Mouse (Mus musculus) limb, embryonic 12.5 days (tissue): ENCODE data around the gene Eif4enif1. TPM values are rescaled to one million over a fixed set of nuclear protein-coding genes. Genes with fewer than 3 reads are reported as not detected.
"Not testable (repeated sequence)": the region's sequence is repeated elsewhere in the genome, so short reads cannot be mapped to it uniquely, and the experiment has no call there.

Experiments
- ATAC-seq: fragments of 200-750 bp; cut with Nextera tagmentation; 2 replicates; pipeline ENCODE4 v1.8.0; 2017; ENCODE audit warnings: low read depth, moderate TSS enrichment; ENCODE audit not compliant: insufficient number of reproducible peaks, insufficient read depth, low FRiP score, low TSS enrichment
- H3K27ac ChIP-seq: fragments of 300-500 bp; sonication (generic); 2 replicates; pipeline ENCODE4 v1.5.1; 2016; ENCODE audit warnings: mild to moderate bottlenecking, moderate library complexity
- H3K27me3 ChIP-seq: fragments of 300-500 bp; sonication (generic); 2 replicates; pipeline ENCODE4 v1.6.1; 2016; ENCODE audit warnings: mild to moderate bottlenecking, moderate library complexity
- H3K36me3 ChIP-seq: fragments of 300-500 bp; sonication (generic); 2 replicates; pipeline ENCODE4 v1.6.1; 2016; ENCODE audit warnings: mild to moderate bottlenecking, moderate library complexity
- H3K4me1 ChIP-seq: fragments of 300-500 bp; sonication (generic); replicated peaks from 2 replicates; pipeline ENCODE4 v1.6.1; 2016
- H3K4me2 ChIP-seq: fragments of 300-500 bp; sonication (generic); 2 replicates; pipeline ENCODE4 v1.6.1; 2016; ENCODE audit warnings: mild to moderate bottlenecking, moderate library complexity
- H3K4me3 ChIP-seq: fragments of 300-500 bp; sonication (generic); replicated peaks from 2 replicates; pipeline ENCODE4 v1.5.1; 2016; ENCODE audit warnings: mild to moderate bottlenecking
- H3K9ac ChIP-seq: fragments of 300-500 bp; sonication (generic); replicated peaks from 2 replicates; pipeline ENCODE4 v1.6.1; 2016; ENCODE audit warnings: mild to moderate bottlenecking, moderate library complexity
- H3K9me3 ChIP-seq: fragments of 300-500 bp; sonication (generic); 2 replicates; pipeline ENCODE4 v1.6.1; 2016; ENCODE audit warnings: mild to moderate bottlenecking, moderate library complexity
- WGBS: fragments of 180-500 bp; shearing (Covaris S2); methylation state at CpG from one replicate; pipeline ENCODE4 v1.1.7; 2016; 5-methylcytosine and 5-hydroxymethylcytosine counted together
- polyA plus RNA-seq: library from polyadenylated mRNA; unstranded; fragments of >200 nt; fragmentation: Nextera tagmentation; extraction: Ambion mirVana; gene quantifications from 2 replicates; pipeline ENCODE4 v1.2.1, GENCODE M21; 2016

Gene Eif4enif1
- polyA plus RNA-seq, 1 experiment from 2014 or later, result 80.7 TPM

GRCm38 (mm10) chr11:3167129-3167528 lies 35.1 kb upstream of the Eif4enif1 start:
- not testable (repeated sequence) for ATAC-seq, H3K36me3 ChIP-seq, H3K9ac ChIP-seq, H3K4me3 ChIP-seq, H3K27me3 ChIP-seq, H3K4me1 ChIP-seq, H3K4me2 ChIP-seq, H3K27ac ChIP-seq
- peaks cover 24% of the 10 kb centered on the region for H3K9me3 ChIP-seq
- 91% methylated on average over 4 of the region's 4 CpGs for WGBS

GRCm38 (mm10) chr11:3167571-3168001 lies 34.6 kb upstream of the Eif4enif1 start:
- not testable (repeated sequence) for H3K4me1 ChIP-seq, ATAC-seq, H3K4me2 ChIP-seq, H3K27ac ChIP-seq, H3K27me3 ChIP-seq, H3K36me3 ChIP-seq, H3K9ac ChIP-seq, H3K4me3 ChIP-seq
- 72% methylated on average over 4 of the region's 4 CpGs for WGBS
- H3K9me3 ChIP-seq, result peaks cover 19% of the 10 kb centered on the region

GRCm38 (mm10) chr11:3169042-3169441 lies 33.1 kb upstream of the Eif4enif1 start:
- WGBS, result 80% methylated on average over 2 of the region's 2 CpGs
- H3K9me3 ChIP-seq, result peaks cover 26% of the 10 kb centered on the region
- H3K9ac ChIP-seq, H3K27me3 ChIP-seq, H3K36me3 ChIP-seq, H3K27ac ChIP-seq, H3K4me3 ChIP-seq, H3K4me2 ChIP-seq, H3K4me1 ChIP-seq: not testable (repeated sequence)
- ATAC-seq, result peak; percentile 72

GRCm38 (mm10) chr11:3171931-3172330 lies 30.3 kb upstream of the Eif4enif1 start:
- H3K4me3 ChIP-seq, H3K27me3 ChIP-seq, H3K36me3 ChIP-seq, H3K9ac ChIP-seq, ATAC-seq, H3K4me1 ChIP-seq, H3K4me2 ChIP-seq, H3K27ac ChIP-seq: not testable (repeated sequence)
- 64% methylated on average over 1 of the region's 1 CpGs for WGBS
- peaks cover 23% of the 10 kb centered on the region for H3K9me3 ChIP-seq

GRCm38 (mm10) chr11:3172526-3172925 lies 29.7 kb upstream of the Eif4enif1 start:
- H3K9ac ChIP-seq, ATAC-seq, H3K36me3 ChIP-seq, H3K4me3 ChIP-seq, H3K27me3 ChIP-seq, H3K4me1 ChIP-seq, H3K4me2 ChIP-seq, H3K27ac ChIP-seq: not testable (repeated sequence)
- 62% methylated on average over 5 of the region's 6 CpGs for WGBS
- peaks cover 20% of the 10 kb centered on the region for H3K9me3 ChIP-seq

- H3K27me3 ChIP-seq, H3K4me1 ChIP-seq, H3K27ac ChIP-seq, H3K9ac ChIP-seq, H3K36me3 ChIP-seq, H3K4me2 ChIP-seq, H3K4me3 ChIP-seq: not testable (repeated sequence)
- 84% methylated on average over 11 of the region's 11 CpGs for WGBS
- peak; percentile 48 for ATAC-seq
- peaks cover 15% of the 10 kb centered on the region for H3K9me3 ChIP-seq
Measured at GRCm38 (mm10) chr11:3173425-3174318, 28.5 kb upstream of the Eif4enif1 start.

- not testable (repeated sequence) for H3K27me3 ChIP-seq, H3K9ac ChIP-seq, H3K4me1 ChIP-seq, ATAC-seq, H3K27ac ChIP-seq, H3K36me3 ChIP-seq, H3K4me2 ChIP-seq, H3K4me3 ChIP-seq
- peaks cover 12% of the 10 kb centered on the region for H3K9me3 ChIP-seq
- WGBS, result 86% methylated on average over 6 of the region's 6 CpGs
Measured at GRCm38 (mm10) chr11:3178968-3179725, 23.0 kb upstream of the Eif4enif1 start.

GRCm38 (mm10) chr11:3179726-3180092 lies 22.5 kb upstream of the Eif4enif1 start:
- not testable (repeated sequence) for H3K4me2 ChIP-seq, H3K36me3 ChIP-seq, H3K9ac ChIP-seq, H3K27ac ChIP-seq, ATAC-seq, H3K4me3 ChIP-seq, H3K4me1 ChIP-seq, H3K27me3 ChIP-seq
- peaks cover 12% of the 10 kb centered on the region for H3K9me3 ChIP-seq
- 78% methylated on average over 7 of the region's 7 CpGs for WGBS

GRCm38 (mm10) chr11:3180510-3181160 lies 21.6 kb upstream of the Eif4enif1 start:
- H3K27me3 ChIP-seq, H3K9ac ChIP-seq, H3K4me2 ChIP-seq, H3K36me3 ChIP-seq, H3K4me1 ChIP-seq, H3K27ac ChIP-seq, ATAC-seq, H3K4me3 ChIP-seq: not testable (repeated sequence)
- WGBS, result 75% methylated on average over 6 of the region's 6 CpGs
- H3K9me3 ChIP-seq, result peaks cover 12% of the 10 kb centered on the region

- H3K9ac ChIP-seq, H3K27ac ChIP-seq, H3K4me3 ChIP-seq, H3K4me2 ChIP-seq, H3K36me3 ChIP-seq, ATAC-seq, H3K4me1 ChIP-seq, H3K27me3 ChIP-seq: not testable (repeated sequence)
- 56% methylated on average over 4 of the region's 4 CpGs for WGBS
- H3K9me3 ChIP-seq, result peaks cover 12% of the 10 kb centered on the region
Measured at GRCm38 (mm10) chr11:3181250-3181649, 20.9 kb upstream of the Eif4enif1 start.

GRCm38 (mm10) chr11:3181971-3182370 lies 20.2 kb upstream of the Eif4enif1 start:
- WGBS, result 65% methylated on average over 1 of the region's 1 CpGs
- H3K27ac ChIP-seq, H3K4me3 ChIP-seq, H3K4me2 ChIP-seq, H3K9ac ChIP-seq, ATAC-seq, H3K36me3 ChIP-seq, H3K27me3 ChIP-seq, H3K4me1 ChIP-seq: not testable (repeated sequence)
- peaks cover 12% of the 10 kb centered on the region for H3K9me3 ChIP-seq
